Mouse (Mus musculus): ENCODE results near the gene Cic.

Cic gene

DNA sequence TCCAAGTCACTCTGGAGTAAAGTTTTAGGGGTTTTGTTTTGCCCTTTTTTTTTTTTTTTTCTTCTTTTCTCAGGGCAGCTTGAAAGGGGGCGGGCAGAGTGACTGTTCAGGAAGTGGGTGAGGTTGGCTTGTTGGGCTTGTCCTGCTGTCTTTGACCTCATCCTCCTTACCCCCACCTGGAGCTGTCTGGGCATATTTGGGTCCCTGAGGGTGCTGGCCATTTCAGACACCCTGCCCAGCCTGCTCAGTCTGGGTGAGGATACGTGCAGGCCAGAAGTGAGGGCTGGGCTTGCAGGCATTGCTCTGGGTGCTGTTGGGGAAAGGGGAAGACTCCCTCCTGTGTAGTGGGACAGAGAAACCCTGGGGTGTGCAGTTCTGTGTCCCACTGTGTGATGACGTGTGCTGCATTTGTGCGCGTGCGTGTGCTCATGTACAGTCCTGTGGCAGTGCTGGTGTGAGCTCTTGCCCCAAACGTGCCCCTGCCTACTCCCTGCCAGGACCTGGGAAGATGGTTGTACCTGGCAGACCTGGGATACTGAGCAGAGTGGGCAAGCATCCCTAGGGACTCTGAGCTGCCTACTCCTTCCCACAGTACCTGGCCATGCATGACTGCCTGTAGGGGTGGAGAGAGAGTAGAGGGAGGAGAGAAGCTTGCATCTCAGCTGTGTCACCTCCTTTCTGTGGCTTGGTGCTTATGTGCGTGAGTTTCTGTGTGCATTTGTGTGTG, 2.2 kb downstream of the Cic start:
- DNase-seq (ENCODE audit: low spot score): peak; percentile 1

DNA sequence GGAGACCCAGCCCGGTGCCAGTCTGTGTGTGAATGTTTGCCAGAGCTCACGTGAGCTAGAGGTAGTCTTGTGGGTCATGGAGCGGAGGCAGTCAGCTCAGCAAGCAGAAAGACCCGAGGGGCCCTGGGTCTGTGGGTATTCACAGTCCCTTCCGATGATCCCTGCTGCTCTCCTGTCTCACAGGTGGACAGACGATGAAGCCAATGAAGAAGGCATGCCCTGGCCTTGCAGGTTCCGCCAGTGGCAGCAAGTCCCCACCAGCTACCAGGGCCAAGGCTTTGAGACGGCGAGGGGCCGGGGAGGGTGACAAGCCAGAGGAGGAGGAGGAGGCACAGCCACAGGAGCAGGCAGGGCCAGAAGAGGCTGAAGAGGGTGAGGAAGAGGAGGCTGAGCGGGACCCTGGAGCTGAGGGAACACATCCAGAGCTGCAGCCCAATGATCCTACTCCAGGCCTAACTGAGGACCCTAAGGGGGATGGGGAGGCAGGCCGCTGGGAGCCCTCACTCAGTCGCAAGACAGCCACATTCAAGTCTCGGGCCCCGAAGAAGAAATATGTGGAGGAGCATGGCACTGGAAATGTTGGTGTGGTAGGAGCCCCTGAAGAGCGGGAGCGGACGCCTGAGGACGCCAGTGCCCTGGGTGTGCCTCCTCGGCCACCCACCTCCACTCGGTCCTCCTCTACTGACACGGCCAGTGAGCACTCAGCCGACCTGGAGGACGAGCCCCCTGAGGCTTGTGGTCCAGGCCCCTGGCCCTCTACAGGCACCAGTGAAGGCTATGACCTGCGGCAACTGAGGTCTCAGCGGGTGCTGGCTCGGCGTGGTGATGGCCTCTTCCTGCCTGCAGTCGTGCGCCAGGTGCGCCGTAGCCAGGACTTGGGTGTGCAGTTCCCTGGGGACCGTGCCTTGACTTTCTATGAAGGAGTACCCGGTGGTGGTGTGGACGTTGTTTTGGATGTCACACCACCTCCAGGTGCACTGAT, 3.4 kb downstream of the Cic start:
- no peak for DNase-seq (ENCODE audit: low spot score)

DNA sequence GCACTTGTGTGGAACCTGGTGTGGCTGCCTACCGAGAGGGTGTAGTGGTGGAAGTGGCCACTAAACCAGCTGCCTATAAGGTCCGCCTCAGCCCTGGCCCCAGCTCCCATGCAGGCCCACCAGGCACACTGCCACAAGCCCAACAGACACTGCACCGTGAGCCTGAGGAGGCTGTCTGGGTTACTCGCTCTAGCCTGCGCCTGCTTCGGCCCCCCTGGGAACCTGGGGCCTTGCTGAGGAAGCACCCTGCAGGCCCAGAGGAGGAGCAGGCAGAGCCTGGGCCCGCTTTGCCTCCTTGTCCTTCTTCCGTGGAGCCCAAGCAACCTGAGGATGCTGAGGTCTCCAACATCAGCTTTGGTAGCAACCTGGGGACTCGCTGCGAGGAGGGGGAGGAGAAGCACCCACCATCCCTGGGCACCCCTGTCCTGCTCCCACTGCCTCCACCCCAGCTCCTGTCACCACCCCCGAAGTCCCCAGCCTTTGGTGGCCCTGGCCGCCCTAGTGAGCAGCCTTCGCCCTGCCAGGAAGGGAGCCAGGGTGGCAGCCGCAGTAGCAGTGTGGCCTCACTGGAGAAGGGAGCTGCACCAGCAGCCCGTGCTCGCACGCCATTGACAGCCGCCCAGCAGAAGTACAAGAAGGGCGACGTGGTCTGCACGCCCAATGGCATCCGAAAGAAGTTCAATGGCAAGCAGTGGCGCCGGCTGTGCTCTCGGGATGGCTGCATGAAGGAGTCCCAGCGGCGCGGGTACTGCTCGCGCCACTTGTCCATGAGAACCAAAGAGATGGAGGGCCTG, 4.3 kb downstream of the Cic start:
- DNase-seq (ENCODE audit: low spot score): no peak

DNA sequence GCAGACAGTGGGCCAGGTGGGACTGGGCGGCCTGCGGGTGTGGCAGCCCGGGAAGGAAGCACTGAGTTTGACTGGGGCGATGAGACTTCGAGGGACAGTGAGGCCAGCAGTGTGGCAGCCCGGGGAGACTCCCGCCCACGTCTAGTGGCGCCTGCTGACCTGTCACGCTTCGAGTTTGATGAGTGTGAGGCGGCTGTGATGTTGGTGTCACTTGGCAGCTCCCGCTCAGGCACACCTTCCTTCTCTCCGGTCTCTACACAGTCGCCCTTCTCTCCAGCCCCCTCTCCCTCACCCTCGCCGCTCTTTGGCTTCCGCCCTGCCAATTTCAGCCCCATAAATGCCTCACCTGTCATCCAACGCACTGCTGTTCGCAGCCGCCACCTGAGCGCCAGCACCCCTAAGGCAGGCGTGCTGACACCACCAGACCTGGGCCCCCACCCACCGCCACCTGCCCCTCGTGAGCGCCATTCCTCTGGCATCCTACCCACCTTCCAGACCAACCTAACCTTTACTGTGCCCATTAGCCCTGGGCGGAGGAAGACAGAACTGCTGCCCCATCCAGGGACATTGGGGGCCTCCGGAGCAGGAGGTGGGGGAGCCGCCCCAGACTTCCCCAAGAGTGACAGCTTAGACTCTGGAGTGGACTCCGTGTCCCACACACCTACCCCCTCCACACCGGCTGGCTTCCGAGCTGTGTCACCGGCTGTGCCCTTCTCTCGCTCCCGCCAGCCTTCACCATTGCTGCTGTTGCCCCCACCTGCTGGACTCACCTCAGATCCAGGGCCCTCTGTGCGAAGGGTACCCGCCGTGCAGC, 5.1 kb downstream of the Cic start:
- DNase-seq (ENCODE audit: low spot score): no peak

DNA sequence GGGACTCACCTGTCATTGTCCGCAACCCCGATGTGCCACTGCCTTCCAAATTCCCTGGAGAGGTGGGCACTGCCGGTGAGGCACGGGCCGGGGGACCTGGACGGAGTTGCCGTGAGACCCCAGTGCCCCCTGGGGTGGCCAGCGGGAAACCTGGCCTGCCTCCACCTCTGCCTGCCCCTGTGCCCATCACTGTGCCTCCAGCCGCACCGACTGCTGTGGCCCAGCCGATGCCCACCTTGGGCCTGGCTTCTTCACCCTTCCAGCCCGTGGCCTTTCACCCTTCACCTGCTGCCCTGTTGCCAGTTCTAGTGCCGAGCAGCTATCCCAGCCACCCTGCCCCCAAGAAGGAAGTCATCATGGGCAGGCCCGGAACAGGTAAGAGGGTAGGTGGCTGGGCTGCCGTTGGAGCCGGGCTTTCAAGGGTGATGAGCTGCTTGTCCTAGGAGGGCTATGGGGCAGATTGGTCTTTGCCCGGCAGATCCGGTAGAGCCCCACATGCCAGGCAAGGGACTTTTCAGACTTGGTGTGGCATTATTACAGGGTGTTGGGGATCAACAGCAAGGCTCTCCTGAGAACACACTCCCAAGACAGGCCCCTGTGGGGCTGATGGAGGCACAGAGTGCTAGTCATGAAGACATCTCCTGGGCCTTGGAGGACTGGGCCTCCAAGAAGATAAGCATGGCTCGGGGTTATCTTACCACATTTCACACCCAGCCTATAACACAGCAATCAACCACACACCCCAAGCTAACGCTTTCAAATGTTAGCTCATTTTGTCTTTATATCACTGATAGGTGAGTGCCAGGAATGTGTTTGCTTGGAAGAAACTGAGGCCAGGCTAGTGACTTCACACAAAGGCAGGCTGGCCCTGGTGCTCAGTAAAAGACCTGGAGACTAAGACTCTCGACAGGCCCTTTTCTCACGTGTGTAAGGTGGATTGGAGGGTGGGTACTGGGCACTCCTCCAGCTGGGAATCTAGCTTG, 6.0 kb downstream of the Cic start:
- no peak for DNase-seq (ENCODE audit: low spot score)

DNA sequence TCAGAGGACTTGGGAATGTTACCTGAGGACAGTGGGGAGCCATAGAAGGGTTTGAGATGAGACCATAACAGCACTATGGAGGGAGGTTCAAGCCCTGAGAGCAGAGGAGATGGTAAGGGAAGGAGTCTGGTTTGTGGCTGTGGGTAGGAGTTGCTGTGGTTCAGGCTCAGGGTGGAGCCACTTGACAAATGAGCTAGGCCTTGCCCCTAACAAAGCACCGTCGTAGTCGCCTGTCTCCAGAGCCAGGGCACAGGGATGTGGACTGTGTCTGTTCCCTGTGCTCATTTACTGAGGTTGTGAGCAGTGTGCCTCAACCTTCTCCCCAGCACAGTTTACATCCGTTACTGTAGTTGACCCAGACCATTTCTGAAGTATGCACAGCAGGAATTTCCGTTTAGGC, 7.1 kb downstream of the Cic start:
- no peak for DNase-seq (ENCODE audit: low spot score)

DNA sequence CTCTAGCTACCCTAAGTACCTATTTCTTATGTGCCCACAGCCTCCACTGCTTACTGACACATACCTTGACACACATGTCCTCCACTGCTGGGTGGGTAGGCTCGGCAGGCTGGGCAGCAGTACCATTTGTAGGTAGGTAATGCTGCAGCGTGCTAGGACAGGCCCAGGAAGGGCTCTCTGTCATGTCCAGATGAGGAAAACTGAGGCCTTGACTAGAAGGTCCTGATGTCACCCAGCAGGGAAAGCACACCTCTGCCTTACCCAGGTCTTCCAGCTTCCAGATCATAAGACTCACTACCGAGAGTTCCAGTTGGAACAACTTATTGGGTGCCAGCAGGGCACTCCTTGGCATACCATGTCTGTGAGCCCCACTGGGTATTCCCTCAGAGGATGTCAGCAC, 7.5 kb downstream of the Cic start:
- DNase-seq (ENCODE audit: low spot score): no peak

DNA sequence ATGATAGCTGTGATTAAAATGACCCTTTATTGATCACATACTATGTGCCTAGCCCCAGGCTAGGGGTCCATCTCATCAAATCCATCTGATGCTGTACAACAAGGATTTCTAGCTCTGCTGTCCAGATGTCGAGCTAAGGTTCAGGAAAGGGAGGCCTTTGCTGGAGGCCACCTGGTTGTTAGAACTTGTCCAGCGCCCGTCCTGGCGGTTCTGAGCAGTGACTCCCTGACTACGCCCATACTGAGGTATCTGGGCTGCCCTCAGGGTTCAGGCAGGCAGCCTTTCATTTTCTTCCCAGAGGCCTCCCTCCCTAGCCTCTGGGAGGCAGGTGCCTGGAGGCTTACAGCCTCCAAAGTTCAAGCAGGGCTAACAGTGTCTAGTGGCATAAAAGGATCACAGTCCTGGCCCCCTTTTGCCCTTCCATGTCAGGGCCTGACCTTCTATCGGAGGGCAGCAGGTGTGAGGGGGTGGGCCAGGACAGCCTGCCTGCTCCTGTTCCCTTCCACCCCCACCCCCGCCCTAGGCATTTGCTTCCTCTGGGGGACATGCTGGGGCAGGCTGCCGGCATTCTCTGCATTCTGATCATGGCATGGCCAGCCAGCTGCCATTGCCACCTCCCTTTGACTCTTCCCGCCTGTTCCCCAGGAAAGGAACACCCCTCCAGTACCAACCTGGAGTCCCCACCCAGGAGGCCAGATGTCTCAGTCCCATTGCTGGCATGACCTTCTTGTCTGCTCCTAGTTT, 8.2 kb downstream of the Cic start:
- DNase-seq (ENCODE audit: low spot score): no peak

DNA sequence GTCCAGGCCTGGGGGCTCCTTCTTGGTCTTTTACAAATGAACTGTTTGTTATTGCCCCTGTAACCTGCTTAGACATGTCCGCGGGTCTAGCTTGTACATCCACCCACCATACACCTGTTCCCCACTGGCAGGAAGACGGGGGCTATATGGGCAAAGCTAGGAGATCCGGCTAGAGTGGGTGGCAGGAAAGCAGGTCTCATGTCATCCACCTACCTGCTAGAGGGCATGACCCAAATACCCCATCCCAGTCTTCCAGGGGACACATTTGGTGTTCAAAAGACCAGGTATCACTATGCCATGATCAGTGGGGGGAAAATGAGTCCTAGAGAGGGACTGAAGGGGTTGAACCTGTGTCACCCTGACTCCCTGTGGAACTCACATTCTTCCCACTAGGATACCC, 9.9 kb downstream of the Cic start:
- DNase-seq (ENCODE audit: low spot score): no peak

DNA sequence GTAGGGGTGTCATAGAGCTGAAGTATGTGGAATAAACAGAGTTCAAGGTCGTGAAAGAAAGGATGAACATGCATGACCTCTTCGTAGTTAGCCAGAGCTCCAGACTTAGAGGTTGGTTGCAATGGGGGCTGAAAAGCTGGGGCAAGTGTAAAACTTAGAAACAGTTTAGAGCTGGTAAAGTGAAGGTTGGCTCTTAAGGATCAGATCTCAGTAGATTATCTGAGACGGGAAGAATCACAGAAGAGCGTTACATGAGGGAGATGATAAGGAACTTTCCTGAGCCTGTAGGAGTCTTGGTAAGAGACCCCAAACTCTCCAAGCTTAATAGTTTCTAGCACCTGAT, 10.5 kb downstream of the Cic start:
- DNase-seq (ENCODE audit: low spot score): no peak

DNA sequence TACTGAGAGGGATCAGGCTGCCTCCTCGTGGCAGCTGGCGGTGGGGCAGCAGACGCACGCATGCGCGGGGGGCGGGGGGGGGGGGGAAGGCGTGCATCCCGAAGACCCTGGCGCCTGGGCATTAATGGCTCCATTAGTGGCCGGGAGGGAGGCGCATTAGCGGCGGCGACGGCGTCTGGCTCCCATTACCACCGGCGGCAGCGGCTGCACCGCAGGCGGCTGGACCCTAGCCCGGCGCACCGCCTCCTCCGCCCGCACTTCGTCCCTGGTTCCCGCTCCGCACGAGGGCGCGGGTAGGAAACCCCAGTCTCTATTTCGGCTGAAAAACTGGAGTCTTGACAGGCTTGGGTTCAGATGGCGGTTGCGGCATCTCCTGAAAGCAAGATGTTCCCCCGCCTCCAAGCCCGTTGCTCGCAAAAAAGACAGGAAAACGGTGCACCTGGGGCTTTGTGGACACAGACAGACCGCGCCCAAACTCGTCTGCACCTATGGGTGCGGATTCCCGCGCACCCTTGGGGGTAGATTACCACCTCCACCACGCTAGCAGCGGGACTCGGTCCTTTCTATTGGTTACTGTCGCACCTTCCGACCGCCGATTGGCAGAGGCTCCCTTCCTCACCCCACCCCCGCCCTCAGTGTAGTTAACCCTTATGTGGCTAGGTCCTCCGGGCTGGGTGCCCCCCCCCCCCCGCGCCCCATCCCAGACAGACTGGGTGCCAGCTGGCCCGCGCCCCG, 11.0 kb downstream of the Cic start:
- peak; percentile 80 for DNase-seq (ENCODE audit: low spot score)

DNA sequence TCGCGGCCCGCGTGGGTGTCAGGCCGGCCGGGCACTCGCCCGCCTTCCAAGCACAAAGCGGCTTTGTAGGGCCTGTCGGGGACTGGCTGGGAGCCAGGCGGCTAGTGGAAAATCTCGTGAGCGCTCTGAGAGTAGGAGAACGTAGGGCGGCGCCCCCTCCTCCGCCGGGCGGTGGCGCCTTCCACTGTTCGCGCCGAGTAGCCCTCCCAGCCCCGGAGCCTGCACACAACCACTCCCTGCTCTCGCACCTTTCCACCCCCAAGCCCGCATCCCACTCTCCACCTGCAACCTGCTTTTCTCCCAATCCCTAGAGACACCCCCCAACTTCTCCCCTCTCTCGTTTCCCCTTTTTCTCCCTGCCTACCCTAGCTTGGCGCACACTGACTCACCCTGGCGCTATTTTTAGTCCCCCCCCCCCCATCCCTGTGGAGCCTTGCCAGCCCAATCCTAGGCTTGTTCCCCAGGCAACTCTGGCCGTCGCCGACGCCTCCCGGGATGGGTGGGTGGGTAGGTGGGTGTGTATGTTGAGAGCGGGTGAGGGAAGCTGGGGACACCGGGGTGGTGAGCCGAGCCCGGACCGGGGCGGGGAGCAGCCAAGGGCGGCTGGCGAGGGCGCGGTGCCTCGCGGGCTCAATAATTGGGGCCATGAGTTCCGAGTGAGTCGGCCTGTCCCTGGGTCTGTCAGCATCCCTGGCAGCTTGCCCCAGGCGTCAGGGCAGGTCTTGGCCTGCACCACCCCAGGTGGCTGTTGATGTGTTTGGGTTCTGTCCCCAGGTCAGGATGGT, 11.8 kb downstream of the Cic start:
- DNase-seq (ENCODE audit: low spot score): peak; percentile 83

DNA sequence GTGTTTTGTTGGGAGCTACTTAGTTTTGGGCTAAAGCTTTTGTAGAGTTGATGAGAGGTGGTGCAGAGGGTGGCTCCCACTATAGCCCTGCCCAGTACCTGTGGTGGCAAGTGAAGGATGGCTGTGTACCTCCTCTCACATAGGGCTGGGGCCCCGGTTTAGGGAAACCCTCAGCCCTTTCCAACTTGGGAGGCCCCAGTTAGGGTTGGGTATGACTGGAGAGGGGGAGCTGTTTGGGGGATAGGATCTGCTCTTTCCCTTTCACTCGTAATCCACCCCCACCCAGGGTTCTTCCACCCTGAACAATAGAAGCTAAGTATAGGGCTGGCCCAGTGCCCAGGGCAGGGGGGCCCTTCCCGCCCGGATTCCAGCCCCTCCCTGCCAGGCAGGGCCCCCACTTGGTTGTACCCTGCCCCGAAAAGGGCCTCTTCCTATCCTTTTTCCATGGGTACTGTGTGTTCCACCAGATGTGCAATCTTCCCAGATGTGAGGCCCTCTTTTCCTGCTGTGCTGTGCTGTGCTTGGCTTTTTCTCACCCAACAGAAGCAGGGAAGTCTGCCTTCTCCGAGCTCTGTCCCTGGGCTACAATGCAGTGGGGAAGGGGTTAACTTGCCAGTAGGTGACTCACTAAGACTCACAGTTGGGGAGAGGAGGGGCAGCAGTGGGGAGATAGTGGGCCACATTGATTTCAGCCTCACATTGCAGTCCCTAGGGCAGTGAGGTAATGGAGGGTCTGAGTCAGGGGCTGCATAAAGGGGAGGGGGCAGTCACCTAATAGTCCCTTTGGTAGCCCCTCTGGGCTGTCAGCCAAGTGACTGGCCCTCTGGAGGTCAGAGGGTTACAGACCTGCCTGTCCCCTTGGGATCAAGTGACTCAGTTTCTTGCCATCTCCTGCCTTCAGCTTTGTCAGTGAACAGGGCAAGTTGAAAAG, 12.6 kb downstream of the Cic start:
- no peak for DNase-seq (ENCODE audit: low spot score)

DNA sequence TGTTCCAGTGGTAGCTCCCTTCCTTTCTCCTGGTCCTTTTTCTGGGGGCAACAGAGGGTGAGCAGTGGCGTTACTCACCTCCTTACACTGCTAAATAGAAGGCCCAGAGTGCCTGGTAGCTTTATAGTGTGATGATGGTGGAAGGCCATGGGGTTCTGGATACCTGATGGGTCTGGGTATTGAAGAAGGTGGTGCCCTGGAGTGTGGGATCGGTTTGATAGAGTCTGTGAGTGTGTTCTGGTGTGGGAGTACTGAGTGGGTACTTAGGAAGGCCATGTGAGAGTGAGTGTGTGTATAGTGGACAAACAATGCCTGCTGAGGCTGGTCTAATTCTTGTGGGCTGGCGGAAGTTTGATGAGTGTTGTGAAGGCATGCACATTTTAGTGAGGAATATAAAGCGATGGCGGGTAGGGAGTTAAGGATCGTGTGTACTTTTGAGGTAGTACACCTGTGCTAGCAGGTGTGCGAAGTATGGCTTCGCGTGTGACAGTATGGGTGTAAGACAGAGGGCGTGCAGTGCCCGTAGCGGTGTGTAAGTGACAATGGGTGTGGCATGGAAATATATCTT, 13.7 kb downstream of the Cic start:
- DNase-seq (ENCODE audit: low spot score): no peak

DNA sequence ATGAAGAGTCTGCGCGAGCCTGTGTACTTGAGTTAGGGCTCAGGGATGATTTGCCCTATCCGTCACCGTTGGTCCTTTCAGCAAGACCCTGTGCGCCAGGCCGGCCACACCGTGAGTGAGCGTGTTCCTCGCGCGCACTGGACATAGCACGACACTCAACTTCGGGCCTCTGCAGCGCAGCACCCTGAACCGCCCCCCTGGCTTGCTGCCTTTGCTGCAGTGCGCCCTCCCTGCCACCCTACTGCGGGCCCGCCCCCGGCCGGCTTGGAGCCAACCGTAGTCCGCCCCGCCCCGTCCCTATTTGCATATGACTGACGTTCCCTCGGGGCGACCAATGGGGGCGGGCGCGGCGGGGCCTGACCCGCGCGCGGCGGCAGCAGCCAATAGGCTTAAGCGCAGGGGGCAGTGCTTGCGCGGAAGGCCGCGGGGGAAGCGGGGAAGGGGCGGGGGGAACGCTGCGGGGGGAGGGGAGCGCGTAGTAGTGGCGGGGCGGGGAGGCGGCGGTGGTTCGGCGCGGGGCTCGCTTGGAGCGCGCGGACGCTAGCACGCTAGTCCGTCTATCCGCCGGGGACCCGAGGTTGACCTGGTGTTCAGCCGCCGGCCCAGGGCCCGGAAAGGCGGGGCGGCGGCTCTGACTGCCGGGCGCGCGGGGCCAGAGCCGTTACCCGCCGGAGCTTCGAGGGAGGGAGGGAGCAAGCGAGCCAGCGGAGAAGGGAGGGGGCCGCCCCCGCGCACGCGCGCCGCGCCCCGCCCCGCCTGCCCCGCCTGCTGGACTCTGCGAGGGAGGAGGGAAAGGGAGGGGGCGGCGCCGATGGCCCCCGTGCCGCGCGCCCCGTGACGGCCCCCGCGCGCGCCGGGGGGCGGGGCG, 14.5 kb downstream of the Cic start:
- peak; percentile 94 for DNase-seq (ENCODE audit: low spot score)

DNA sequence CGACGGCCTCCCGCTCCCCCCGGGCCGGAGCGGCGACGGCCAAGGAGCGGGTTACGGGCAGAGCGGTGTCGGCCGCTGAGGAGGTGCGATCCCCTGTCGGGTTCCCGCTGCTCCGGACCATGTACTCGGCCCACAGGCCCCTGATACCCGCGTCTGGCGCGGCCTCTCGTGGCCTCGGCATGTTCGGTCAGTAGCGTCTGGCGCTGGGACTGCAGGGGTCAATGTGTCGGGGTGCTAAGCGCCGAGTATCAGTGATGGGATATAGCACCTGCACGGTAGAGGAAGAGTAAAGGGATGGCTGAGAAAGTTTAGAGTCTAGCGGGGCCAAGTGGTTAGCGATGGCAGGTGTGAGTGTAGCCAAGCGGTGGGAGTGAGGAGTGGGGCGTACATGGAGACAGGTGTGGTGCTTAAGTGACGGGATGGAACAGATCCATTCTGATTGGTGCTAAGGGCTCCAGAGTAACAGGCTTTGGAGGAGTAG, 15.3 kb downstream of the Cic start:
- no peak for DNase-seq (ENCODE audit: low spot score)

All from ovary, postnatal 10 days (tissue).